Mouse (Mus musculus) CD4-positive, CD25-positive, alpha-beta regulatory T cell, adult 4 months (primary cell): ENCODE measurements around the gene Tmcc2. TPM values are rescaled to one million over a fixed set of nuclear protein-coding genes. Genes with fewer than 3 reads are reported as not detected.

Experiments used
- ATAC-seq: one replicate; pipeline ENCODE4 v1.8.0; 2017
- polyA plus RNA-seq, 2 experiments: library from polyadenylated mRNA; unstranded; fragments of 100-300 nt; shearing (Covaris generic); gene quantifications; one replicate each; pipeline ENCODE4 v1.2.1; 2017

The Tmcc2 gene
- polyA plus RNA-seq, 2 experiments from 2014 or later, result 1.0 to 1.2 TPM

GRCm38 (mm10) chr1:132312043-132312442, 79.0 kb downstream of the Tmcc2 start:
- ATAC-seq, result no peak

- no peak for ATAC-seq
Observed at GRCm38 (mm10) chr1:132311174-132311859, 79.8 kb downstream of the Tmcc2 start.

DNA sequence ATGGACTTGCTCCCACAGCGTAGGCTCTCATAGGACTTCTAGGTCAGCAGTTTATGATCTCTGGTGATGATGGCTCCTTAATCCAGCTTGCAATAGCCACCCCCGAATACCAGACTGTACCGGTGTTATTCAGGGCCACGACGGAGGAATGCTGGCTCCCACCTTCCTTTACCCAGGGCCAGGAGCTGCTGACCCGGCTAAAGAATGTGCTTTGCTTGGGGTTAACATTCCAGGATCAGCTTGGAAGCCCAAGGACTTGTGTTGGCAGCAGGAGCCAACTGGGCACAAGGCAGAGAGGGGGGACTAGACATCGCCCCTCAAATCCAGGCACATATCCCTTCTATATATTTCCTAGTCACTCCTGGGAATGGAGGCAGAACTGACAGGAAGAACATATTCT, 80.3 kb downstream of the Tmcc2 start:
- no peak for ATAC-seq

DNA sequence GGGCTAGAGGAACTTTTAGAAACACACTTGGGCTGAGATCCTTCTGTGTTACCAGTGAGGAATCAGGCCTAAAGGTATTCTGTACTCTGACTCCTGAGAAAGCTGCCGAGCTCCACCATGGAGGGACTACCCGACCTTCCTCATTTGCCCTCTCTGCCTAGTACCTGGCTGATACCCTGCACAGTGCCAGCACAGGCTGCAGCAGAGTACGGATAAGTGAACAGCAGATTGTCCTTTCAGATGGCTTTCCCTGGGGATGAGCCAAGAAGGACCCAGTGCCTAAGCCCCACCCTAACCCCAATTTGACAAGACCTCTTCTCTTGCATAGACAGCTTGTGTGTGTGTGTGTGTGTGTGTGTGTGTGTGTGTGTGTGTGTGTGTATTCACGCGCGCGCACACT, 82.4 kb downstream of the Tmcc2 start:
- no peak for ATAC-seq

- ATAC-seq, result no peak
Observed at GRCm38 (mm10) chr1:132307962-132308361, 83.1 kb downstream of the Tmcc2 start.

GRCm38 (mm10) chr1:132306808-132307207, 84.3 kb downstream of the Tmcc2 start:
- ATAC-seq, result no peak

Other genes with a start within 250 kb of the Tmcc2 start
- gene Lemd1, start 199.8 kb downstream of the Tmcc2 start, polyA plus RNA-seq, result not detected
- gene AC124108.1, start 199.8 kb downstream of the Tmcc2 start, polyA plus RNA-seq, result not detected
- gene Gm10188, start 161.5 kb downstream of the Tmcc2 start, polyA plus RNA-seq, result not detected
- under 1 TPM in 1 of 2 experiments, not detected in 1; 0.07 TPM for gene Klhdc8a, start 92.7 kb downstream of the Tmcc2 start, polyA plus RNA-seq
- gene Nuak2, start 75.2 kb downstream of the Tmcc2 start, polyA plus RNA-seq, result 1 to 10 TPM; 2.0 to 4.3 TPM
- gene Dstyk, start 26.3 kb upstream of the Tmcc2 start, polyA plus RNA-seq, result 1 to 10 TPM; 4.9 to 7.1 TPM
- 10 to 100 TPM; 34.8 to 40.9 TPM for gene Rbbp5, start 86.1 kb upstream of the Tmcc2 start, polyA plus RNA-seq
- 1 to 10 TPM; 6.2 to 9.3 TPM for gene Tmem81, start 114.9 kb upstream of the Tmcc2 start, polyA plus RNA-seq
- gene Cntn2, start 152.0 kb upstream of the Tmcc2 start, polyA plus RNA-seq, result not detected